Mouse (Mus musculus): ENCODE measurements around the gene Gm10428.
"Not testable (repeated sequence)": the region's sequence is repeated elsewhere in the genome, so short reads cannot be mapped to it uniquely, and the experiment has no call there.

Gm10428 gene

GRCm38 (mm10) chr11:62752780-62753179 lies at the start of gene Gm10428:
TSS of gene Gm10428 (plus strand) at chr11:62753100.
- in situ Hi-C loops (cut with MboI, MseI) = loop anchor here (10.0 kb wide), 2 partner anchors 122 to 382 kb away; partner anchors contain the start of gene Tvp23b

DNA sequence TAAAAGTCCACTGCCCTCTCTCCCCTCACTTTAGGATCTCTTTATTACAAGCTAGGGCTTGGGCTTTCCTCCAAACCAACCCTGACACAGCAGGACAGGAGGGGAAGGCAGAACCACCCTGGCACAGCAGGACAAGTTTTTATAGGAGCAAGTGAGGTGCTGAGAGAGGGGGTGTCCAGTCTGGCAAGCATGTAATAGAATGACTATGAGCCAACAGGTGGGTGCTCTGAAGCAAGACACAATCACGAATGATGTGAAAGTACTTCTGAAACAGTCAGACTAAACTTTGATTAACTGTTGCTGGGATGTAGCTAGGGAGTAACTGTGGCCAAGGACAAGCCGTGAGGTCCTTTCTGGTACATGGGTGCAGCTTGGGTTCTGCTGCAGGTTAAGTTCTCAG lies 46.8 kb upstream of the Gm10428 start:
- in situ Hi-C loops (cut with MboI, MseI) = no loop called here

DNA sequence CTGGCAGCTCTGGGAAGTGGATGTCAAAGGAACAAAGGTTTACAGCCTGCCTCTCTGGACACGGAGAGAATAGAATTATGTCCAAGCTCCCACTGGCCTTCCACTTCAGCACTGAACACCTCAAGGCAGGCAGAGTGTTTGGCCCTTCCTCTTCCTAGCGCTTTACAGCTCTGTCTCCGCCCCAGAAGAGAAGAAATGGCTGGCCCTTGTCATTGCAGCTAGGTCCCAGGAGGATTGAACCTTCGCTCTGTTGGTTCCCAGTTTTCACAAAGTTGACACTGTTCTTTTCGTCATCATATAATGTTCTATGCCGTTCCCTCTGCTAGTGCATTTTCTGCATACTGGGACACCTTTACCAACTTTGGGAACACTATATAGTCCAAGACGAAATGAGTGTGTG lies 44.6 kb upstream of the Gm10428 start:
- in situ Hi-C loops (cut with MboI, MseI) = no loop called here

DNA sequence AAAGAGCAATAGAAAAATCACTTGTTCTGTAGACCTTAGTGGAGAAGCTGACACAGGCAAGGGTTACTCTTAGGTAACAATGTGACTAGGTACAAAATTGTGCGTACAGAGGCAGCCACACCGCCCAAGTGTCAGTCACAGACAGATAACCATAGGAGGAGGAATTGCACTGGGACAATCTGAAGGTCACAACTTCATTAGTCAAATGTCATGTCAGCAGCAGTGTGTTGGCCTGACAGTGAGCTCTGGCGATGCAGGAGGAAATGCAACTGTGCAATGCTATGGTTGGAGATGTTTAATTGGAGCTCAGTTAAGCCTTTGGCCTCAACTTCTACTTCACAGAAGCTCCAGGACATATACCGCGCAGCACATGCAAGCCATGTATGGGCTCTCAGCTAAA lies 42.2 kb upstream of the Gm10428 start:
- in situ Hi-C loops (cut with MboI, MseI) = no loop called here

GRCm38 (mm10) chr11:62728276-62728675 lies 24.6 kb upstream of the Gm10428 start:
- in situ Hi-C loops (cut with MboI, MseI) = no loop called here

GRCm38 (mm10) chr11:62731311-62732021 lies 21.4 kb upstream of the Gm10428 start, which contains the start of gene Zfp287:
TSS of gene Zfp287 (minus strand) at chr11:62731905.
- in situ Hi-C loops (cut with MboI, MseI) = no loop called here

DNA sequence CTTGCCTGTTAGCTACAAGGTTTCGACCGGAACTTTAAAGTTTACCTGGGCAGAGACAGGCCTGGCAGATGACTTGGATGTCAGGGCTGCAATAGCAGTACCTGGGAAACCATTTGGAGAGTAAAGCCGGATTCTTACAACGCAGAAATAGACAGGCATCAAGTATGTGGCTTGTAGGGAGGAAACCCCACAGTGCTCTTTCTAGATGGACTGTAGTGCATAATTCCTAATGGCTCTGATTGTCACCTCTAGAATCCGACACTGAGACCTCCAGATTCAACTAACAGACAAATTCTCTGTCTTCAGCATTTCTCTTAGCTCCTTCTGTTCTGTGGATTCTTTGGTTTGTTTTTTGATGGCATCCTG lies 20.9 kb upstream of the Gm10428 start:
- in situ Hi-C loops (cut with MboI, MseI) = no loop called here

GRCm38 (mm10) chr11:62732665-62733064 lies 20.2 kb upstream of the Gm10428 start:
- in situ Hi-C loops (cut with MboI, MseI) = no loop called here

DNA sequence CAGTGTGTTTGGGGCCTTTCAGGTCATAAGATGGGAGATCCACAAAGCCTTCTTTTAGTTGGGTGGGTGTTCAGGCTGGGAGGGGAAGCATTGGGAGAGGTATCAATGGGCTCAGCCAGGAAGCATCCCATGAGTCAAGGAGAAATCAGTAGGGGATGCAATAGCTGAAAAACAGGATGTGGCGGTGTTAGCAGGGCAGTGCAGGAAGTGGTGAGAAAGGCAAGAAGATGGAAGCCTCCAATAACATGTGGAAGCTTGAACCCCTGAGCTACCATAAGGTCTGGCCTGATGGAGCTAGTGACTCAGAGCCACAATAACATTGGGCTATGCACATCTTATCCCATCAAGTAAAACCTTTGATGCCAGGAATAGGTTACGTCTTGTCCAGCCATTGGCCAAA lies 11.7 kb upstream of the Gm10428 start:
- in situ Hi-C loops (cut with MboI, MseI) = no loop called here

GRCm38 (mm10) chr11:62742261-62742957 lies 10.5 kb upstream of the Gm10428 start:
- in situ Hi-C loops (cut with MboI, MseI) = no loop called here

GRCm38 (mm10) chr11:62744103-62744502 lies 8.8 kb upstream of the Gm10428 start:
- in situ Hi-C loops (cut with MboI, MseI) = no loop called here

GRCm38 (mm10) chr11:62746001-62746533 lies 6.8 kb upstream of the Gm10428 start:
- in situ Hi-C loops (cut with MboI, MseI) = no loop called here

DNA sequence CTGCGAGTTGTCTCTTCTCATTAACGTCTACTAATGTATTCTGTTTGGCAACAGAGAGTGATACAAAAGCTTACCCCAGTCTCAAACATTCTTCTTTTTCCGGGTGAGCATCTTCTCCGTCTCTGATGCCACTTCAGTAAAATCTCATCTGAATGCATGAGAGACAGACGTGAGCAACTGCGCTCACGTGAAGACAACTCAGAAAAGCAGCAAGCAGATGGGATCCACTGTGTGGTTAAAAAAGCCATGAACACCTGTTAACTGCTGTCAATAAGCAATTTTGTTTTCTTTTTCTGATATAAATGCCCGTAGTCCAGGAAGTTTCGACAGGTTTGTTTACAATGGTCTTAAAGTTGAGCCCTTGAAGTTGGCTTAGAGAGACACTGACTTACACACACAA lies 5.7 kb upstream of the Gm10428 start:
- in situ Hi-C loops (cut with MboI, MseI) = no loop called here

DNA sequence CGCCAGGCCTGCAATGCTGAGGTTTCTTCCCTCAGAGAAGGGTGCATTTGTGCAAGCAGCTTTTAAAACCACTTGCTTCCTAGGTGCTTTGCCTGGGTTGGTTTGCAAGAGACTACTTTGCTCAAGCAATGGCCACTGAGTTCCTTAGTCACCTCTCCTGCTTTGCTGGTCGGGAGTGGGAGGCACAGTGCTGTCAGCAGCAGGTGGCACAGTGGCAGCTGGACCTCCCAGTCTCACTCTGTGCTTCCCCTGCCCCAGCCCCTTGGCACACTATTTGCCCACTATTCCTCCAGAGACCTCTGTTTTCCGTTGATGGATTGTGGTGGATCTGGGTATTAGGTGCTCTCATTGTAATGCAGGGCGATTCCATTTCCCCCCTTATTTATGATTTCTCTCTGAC lies 4.8 kb upstream of the Gm10428 start:
- in situ Hi-C loops (cut with MboI, MseI) = no loop called here

GRCm38 (mm10) chr11:62749445-62749844 lies 3.5 kb upstream of the Gm10428 start:
- in situ Hi-C loops (cut with MboI, MseI) = not testable (repeated sequence)

- in situ Hi-C loops (cut with MboI, MseI) = loop anchor here (10.0 kb wide), 2 partner anchors 123 to 383 kb away; partner anchors contain the start of gene Tvp23b
These were observed 709 bp upstream of the Gm10428 start for GRCm38 (mm10) chr11:62752191-62752590.

DNA sequence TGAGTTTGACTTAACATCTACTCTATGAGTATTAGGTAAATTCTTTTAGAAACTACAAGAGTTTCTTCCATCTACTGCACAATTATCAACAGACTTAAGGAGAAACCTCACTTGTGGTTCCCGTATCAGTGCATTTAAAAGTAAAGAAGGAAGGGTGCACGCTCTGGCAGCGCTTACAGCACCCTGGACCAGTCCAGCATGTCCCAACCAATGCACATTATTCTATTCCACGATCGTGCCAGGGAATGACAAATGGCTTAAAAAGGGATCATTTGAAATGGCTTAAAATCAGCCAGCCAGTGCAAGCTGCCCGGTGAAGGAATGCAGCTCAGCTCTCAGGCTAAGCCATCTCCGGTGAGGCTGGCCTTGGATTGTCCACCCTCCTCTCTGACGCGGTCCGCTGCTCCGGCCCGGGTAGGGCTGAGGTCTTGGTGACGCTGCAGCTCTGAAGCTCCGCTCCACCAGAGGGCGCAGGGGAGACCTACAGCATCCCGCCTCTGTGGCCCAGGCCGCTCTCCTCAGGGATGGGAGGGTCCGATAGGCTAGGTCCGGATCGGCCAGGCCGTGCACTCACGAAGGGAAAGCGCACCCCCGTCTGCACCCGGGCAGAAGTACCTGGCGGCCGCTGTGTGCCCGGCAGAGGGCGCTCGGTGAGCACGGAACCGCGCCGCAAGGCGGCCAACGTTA lies 3.7 kb downstream of the Gm10428 start:
- in situ Hi-C loops (cut with MboI, MseI) = loop anchor here (5.0 to 10.0 kb wide), 3 partner anchors 66 to 378 kb away; partner anchors contain the start of genes Trim16 and Tvp23b

- in situ Hi-C loops (cut with MboI, MseI) = loop anchor here (5.0 to 10.0 kb wide), 3 partner anchors 65 to 378 kb away; partner anchors contain the start of genes Trim16 and Tvp23b
These were observed 4.2 kb downstream of the Gm10428 start for GRCm38 (mm10) chr11:62757143-62757507.

- in situ Hi-C loops (cut with MboI, MseI) = loop anchor here (5.0 to 10.0 kb wide), 3 partner anchors 64 to 377 kb away; partner anchors contain the start of genes Trim16 and Tvp23b
These were observed 5.0 kb downstream of the Gm10428 start for GRCm38 (mm10) chr11:62757906-62758305.

DNA sequence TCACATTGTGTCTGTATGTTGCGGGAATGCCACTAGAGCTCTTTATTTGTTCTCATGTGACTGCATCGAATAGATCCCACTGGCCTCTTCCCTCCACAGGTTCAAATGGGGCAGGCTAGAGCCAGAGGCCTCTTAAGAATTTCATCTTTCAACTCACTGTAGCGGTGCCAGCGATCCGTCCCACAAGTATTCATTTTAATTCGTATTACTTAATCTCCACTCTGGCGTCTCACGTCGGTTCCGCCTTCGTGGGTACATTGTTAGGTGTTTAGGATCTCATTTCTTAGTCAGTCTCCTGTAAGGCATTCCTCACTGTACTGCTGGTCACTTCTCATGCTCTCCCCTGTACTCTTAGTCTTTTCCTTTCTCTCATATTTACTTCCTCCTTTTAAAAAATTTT lies 5.6 kb downstream of the Gm10428 start:
- in situ Hi-C loops (cut with MboI, MseI) = loop anchor here (5.0 to 10.0 kb wide), 3 partner anchors 64 to 376 kb away; partner anchors contain the start of genes Trim16 and Tvp23b

DNA sequence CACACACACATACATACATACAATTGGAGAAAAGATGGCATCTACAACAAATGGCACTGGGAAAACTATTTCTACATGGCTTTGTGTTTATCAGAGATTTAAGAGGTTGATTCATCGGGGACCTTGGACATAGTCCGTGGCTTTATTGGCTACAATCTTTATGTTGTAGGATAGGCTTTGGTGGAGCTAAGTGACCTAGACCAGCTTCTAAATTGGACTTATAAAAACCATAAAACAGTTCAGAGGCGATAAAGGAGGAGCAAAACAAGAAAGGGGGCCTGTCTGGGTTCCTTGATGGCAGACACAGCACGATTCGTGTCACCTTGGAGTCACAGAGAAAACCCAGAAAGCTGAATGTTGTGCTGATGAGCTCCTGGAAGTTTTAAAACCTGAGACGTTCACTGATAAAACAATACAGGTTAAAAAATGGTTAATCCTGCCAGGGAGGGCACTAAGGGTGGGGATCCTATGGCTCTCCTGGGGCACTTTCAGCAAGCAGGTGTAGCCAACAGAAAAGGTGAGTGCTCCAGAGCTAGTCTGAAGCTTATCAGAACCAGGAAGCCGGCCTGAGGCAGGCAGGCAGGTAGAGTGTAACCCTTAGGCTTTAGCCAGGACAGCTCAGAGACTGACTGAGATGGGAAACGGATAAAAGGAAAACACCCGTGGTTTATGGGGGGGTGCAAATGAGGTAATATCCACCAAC lies 8.0 kb downstream of the Gm10428 start:
- in situ Hi-C loops (cut with MboI, MseI) = no loop called here
